Mouse (Mus musculus) stomach, embryonic 16.5 days (tissue): Measurements from ENCODE around the gene Pgbd1. TPM values are rescaled to one million over a fixed set of nuclear protein-coding genes. Genes with fewer than 3 reads are reported as not detected.
"Not testable (repeated sequence)": the region's sequence is repeated elsewhere in the genome, so short reads cannot be mapped to it uniquely, and the experiment has no call there.

Experiments used
- ATAC-seq: fragments of 200-750 bp; cut with Nextera tagmentation; 2 replicates; pipeline ENCODE4 v1.8.0; 2017; ENCODE audit warnings: moderate number of reproducible peaks, moderate TSS enrichment; ENCODE audit not compliant: insufficient read depth, low FRiP score
- H3K27ac ChIP-seq: fragments of 300-500 bp; sonication (generic); 2 replicates; pipeline ENCODE4 v1.5.1; 2014; ENCODE audit warnings: low read length
- H3K27me3 ChIP-seq: fragments of 300-500 bp; sonication (generic); 2 replicates; pipeline ENCODE4 v1.6.1; 2014; ENCODE audit warnings: low read length, control low read depth, mixed read lengths; ENCODE audit not compliant: control insufficient read depth, insufficient read depth
- H3K36me3 ChIP-seq: fragments of 300-500 bp; sonication (generic); 2 replicates; pipeline ENCODE4 v1.6.1; 2014; ENCODE audit warnings: low read length; ENCODE audit not compliant: control insufficient read depth, insufficient read depth
- H3K4me1 ChIP-seq: fragments of 300-500 bp; sonication (generic); 2 replicates; pipeline ENCODE4 v1.6.1; 2014; ENCODE audit warnings: low read length, control low read depth, mixed read lengths; ENCODE audit not compliant: control insufficient read depth, insufficient read depth
- H3K4me2 ChIP-seq: fragments of 300-500 bp; sonication (generic); 2 replicates; pipeline ENCODE4 v1.6.1; 2014; ENCODE audit warnings: low read depth, low read length, mixed read lengths
- H3K4me3 ChIP-seq: fragments of 300-500 bp; sonication (generic); replicated peaks from 2 replicates; pipeline ENCODE4 v1.5.1; 2014; ENCODE audit warnings: mild to moderate bottlenecking, low read length
- H3K9ac ChIP-seq: fragments of 300-500 bp; sonication (generic); 2 replicates; pipeline ENCODE4 v1.6.1; 2014; ENCODE audit warnings: low read length
- H3K9me3 ChIP-seq: fragments of 300-500 bp; sonication (generic); replicated peaks from 2 replicates; pipeline ENCODE4 v1.6.1; 2016; ENCODE audit warnings: low read length, control low read depth; ENCODE audit not compliant: control insufficient read depth
- WGBS: fragments of 180-500 bp; shearing (Covaris S2); extraction: QIAGEN DNeasy Blood & Tissue Kit; methylation state at CpG from one replicate; pipeline ENCODE4 v1.1.7; 2014; 5-methylcytosine and 5-hydroxymethylcytosine counted together
- polyA plus RNA-seq: library from polyadenylated mRNA; unstranded; fragments of >200 nt; fragmentation: Nextera tagmentation; extraction: Ambion mirVana; gene quantifications from 2 replicates; pipeline ENCODE4 v1.2.1, GENCODE M21; 2015

Pgbd1 gene
- polyA plus RNA-seq, result 2.3 and 2.4 TPM in 2 replicates

DNA sequence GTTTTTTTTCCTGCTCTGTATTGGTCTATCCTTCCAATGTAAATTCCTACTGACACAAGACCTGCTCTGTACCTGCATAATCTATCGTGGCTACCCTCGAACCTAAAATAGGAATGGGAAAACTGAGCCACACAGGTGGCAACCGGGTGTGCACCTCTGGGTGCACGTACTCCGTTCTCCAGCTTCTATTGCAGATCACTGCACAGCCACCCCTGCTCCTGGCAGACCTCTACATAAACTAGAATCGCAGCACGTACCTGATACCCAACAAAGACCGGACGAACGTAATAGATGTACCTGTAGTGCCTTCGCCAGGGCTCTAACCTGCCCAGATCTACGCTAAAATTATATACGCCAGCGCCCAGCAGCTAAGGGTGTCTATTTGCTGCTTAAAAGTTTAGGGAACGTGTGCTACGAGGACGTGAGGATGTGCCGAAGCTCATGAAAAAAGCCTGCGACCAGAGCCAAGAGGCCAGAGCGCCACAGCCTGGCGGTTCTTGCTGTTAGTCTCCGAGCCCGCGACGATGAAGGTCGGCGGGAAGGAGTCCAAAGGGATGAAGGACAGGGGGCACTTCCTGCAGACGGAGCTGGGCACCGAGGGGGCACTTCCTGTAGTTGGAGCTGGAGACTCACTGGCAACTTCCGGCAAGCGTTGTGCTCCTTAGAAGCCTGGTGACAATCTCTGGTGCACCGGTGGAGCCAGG lies at the start of gene Pgbd1:
Gene Pgbd1 (minus strand): TSS at position 556 of the 704 bp plus-strand sequence.
- no peaks in the 10 kb centered on the region for H3K9me3 ChIP-seq
- no peaks in the 10 kb centered on the region for H3K4me1 ChIP-seq
- 1% methylated on average over 32 of the region's 32 CpGs for WGBS
- H3K4me2 ChIP-seq, result peak within 1 kb of the TSS; percentile 88
- ATAC-seq, result peak; percentile 81
- H3K36me3 ChIP-seq, result 0 out of 2 replicates have a peak, but pooled peaks cover 9% of the 10 kb centered on the region
- H3K9ac ChIP-seq, result peak within 1 kb of the TSS; percentile 83
- no peaks in the 10 kb centered on the region for H3K27me3 ChIP-seq
- H3K4me3 ChIP-seq, result peak within 1 kb of the TSS; percentile 68
- peak within 1 kb of the TSS; percentile 85 for H3K27ac ChIP-seq

DNA sequence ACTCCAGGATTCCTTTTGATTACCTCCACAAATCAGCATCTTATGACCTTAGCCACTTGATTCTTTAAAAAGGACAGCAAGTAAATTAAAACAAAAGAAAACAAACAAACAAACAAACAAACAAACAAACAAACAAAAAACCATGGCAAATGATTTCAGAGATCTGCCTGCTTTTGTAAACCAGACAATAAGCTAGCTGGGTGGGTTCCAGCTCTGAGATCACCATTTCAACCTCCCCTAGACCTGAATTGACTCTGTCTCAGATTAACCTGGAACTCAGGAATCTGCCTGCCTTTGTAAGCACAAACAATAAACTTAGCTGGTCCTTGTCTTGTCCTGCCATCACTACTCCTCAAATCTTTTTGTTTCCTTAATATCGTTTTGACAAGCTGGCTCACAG lies 46.0 kb upstream of the Pgbd1 start:
- H3K4me1 ChIP-seq, result no peaks in the 10 kb centered on the region

DNA sequence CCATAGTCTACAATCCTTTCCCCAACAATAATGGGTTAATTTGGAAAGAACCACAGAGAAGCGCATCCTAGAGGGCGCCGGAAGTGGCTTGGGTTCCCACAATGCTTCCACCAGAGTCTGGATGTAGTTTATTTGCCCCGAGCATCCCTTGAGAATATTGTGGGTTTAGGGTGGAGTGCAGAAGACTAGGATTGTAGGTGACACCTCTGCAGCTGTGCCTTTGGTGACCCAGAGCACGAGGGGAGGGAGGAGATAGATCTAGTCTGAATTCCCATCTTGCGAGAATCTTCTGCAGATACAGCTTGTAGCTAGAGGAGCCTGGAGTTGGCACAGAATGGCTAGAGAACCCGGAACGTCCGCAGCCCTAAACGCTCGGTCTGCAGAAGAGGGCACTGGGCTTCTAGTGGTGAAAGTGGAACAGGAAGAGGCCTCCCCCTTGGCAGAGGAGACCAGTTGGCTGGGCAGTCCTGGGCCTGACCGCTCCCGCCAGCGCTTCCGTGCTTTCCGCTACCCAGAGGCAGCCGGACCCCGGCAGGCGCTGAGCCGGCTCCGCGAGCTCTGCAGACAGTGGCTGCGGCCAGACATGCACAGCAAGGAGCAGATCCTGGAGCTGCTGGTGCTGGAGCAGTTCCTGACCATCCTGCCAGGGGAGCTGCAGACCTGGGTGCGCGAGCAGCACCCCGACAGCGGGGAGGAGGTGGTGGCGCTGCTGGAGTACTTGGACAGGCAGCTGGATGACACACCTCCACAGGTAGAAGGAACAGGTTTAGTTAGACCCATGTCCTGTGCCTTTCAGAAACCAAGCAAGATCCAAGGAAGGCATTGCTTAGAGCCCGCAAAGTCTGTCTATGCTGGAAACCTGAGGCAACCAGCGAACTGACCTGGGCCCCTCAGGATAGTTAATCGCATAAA lies 38.2 kb upstream of the Pgbd1 start, which contains the start of the genes Zkscan4 and Gm10065:
Gene Zkscan4 (plus strand): TSS at position 149 of the 912 bp plus-strand sequence.
Gene Gm10065 (minus strand): TSS at position 683 of the 912 bp plus-strand sequence.
- peak within 1 kb of the TSS; percentile 83 for H3K27ac ChIP-seq
- peak; percentile 83 for ATAC-seq
- WGBS, result 2% methylated on average over 30 of the region's 31 CpGs

More for the DNA sequence above, 46.0 kb upstream of the Pgbd1 start:
- no peak overlapping the region for H3K4me3 ChIP-seq
- H3K27ac ChIP-seq, result no peak overlapping the region
- no peak overlapping the region for H3K9ac ChIP-seq
- no peaks in the 10 kb centered on the region for H3K36me3 ChIP-seq
- H3K9me3 ChIP-seq, result 0 out of 2 replicates have a peak, but pooled peaks cover 4% of the 10 kb centered on the region
- no peak for ATAC-seq
- 89% methylated on average over 1 of the region's 1 CpGs for WGBS
- no peak overlapping the region for H3K4me2 ChIP-seq
- H3K27me3 ChIP-seq, result no peaks in the 10 kb centered on the region

DNA sequence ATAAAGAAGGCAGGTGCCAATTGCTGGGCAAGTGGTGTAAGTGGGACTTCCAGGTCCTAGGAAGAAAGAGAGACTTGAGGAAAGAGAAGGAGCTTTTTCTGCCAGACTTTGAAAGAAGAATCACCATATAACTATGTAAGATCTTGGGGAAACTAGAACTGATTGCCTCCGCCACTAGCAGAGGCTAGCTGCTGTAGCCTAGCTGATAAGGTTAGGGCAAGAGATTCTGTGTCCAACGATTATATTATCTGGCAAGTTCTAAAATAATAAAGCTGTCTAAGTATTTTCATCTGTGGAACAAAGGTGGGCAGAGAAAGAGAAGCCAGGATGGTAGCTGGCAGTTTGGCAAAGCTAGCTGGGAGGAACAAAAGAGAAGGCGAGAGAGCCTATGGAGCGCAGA lies 31.6 kb upstream of the Pgbd1 start:
- WGBS, result 43% methylated on average over 4 of the region's 4 CpGs
- no peak for ATAC-seq
- no peak overlapping the region for H3K9ac ChIP-seq
- no peak overlapping the region for H3K4me2 ChIP-seq
- H3K4me1 ChIP-seq, result no peaks in the 10 kb centered on the region
- peaks cover 2% of the 10 kb centered on the region; the same call in 1 of the 2 replicates for H3K27me3 ChIP-seq
- no peak overlapping the region for H3K27ac ChIP-seq
- no peak overlapping the region for H3K4me3 ChIP-seq
- H3K36me3 ChIP-seq, result no peaks in the 10 kb centered on the region
- no peaks in the 10 kb centered on the region for H3K9me3 ChIP-seq

More for the DNA sequence above, 38.2 kb upstream of the Pgbd1 start, which contains the start of the genes Zkscan4 and Gm10065:
- Histone ChIP-seq H3K4me3 (peak within 1 kb of the TSS; percentile 71), H3K4me2 (peak within 1 kb of the TSS; percentile 68), H3K9ac (peak within 1 kb of the TSS; percentile 78)
- H3K4me1 ChIP-seq, H3K36me3 ChIP-seq, H3K27me3 ChIP-seq, H3K9me3 ChIP-seq: not testable (repeated sequence)

DNA sequence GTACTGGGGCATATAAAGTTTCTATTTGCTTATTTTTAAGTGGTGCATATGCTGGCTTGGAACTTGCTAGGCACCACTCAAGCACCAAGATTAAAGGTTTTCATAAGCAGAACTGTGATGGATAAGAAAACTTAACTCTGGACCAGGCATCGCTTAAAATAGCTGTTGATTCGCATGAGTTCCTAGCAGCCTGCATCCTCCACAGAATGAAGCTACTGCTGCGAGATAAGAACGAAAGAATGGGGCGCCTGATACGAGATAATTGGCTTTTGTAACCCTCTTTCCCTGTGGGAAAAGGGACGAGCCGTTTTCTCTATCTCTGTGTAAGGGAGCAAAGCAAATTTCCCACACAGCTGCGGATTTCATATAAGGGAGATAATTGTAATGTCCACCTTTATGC lies 28.2 kb upstream of the Pgbd1 start:
- Histone ChIP-seq H3K9ac (no peak overlapping the region), H3K4me2 (peak overlapping the region; percentile 97), H3K36me3 (no peaks in the 10 kb centered on the region), H3K4me3 (no peak overlapping the region), H3K4me1 (no peaks in the 10 kb centered on the region), H3K27ac (no peak overlapping the region), H3K27me3 (peaks cover 2% of the 10 kb centered on the region; the same call in 1 of the 2 replicates), H3K9me3 (no peaks in the 10 kb centered on the region)
- 29% methylated on average over 9 of the region's 9 CpGs for WGBS
- ATAC-seq, result no peak

DNA sequence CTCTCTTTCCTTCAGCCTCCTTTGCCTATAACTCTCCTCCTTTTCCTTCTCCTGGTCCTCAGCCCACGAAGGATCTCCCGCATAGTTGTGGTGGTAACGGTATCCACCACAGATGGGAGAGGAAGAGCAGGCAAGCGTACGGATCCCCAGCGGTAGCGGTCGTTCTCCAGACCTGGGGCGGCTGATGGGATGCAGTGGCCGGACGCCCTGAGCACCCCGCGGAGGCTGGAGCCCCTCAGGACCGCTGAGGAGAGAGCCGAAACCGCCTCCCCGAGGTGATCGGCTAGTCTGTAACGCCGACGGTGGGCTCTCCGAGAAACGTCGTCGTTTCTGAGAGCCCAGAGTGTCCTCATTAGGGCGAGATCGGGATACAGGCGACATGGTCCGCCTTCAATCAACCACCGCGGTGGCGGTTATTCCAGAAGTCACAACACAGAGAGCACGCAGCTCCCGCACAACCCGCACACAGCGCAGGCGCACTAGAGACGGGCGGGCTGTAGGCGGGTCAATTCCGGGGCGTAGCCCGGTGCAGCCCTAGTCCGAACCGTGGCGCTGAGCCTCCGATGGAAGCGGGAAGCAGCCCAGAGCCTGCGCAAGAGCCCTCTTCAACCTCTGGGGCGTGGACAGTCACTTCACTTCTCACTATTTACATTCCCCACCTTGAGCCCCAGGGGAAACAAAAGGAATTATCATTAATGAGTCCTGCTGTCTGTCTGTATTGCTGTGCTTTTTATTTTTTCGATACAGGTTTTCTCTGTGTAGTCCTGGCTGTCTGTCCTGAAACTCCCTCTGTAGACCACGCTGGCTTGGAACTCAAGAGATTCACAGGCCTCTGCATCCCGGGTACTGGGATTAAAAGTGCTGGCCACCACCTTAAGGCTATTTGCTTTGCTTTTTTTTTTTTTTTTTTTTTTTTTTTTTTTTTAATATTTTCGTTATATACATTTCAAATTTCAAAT lies 27.5 kb upstream of the Pgbd1 start, which contains the start of gene Nkapl:
Gene Nkapl (minus strand): TSS at position 449 of the 959 bp plus-strand sequence.
- no peaks in the 10 kb centered on the region for H3K9me3 ChIP-seq
- no peaks in the 10 kb centered on the region for H3K36me3 ChIP-seq
- no peak within 1 kb of the TSS for H3K27ac ChIP-seq
- peak; percentile 99 for ATAC-seq
- peaks cover 2% of the 10 kb centered on the region; the same call in 1 of the 2 replicates for H3K27me3 ChIP-seq
- H3K4me2 ChIP-seq, result peak within 1 kb of the TSS; percentile 97
- H3K9ac ChIP-seq, result peak within 1 kb of the TSS; percentile 83
- peak within 1 kb of the TSS; percentile 66 for H3K4me3 ChIP-seq
- no peaks in the 10 kb centered on the region for H3K4me1 ChIP-seq
- WGBS, result 1% methylated on average over 54 of the region's 54 CpGs

DNA sequence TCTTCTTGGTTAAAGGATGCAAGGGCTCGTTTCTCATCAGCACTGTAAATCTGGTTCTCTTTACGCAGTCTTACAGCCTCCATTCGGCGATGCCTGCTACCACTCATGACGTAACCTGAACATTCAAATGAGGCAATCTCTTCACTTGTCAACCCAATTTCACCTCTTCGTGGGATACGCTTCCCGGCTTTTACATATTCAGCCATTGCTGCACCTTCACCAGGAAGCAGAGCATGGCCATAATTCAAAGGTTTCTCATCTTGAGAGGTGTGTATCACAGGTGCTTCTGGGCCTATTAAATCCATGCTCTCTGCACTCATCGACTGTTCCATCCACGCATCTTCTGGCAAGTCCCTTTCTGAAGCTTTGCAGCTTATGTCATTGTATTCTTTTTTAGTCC lies 26.5 kb upstream of the Pgbd1 start:
- Histone ChIP-seq H3K4me1 (no peaks in the 10 kb centered on the region), H3K36me3 (no peaks in the 10 kb centered on the region), H3K9me3 (no peaks in the 10 kb centered on the region), H3K4me2 (no peak overlapping the region), H3K9ac (no peak overlapping the region), H3K4me3 (no peak overlapping the region), H3K27me3 (peaks cover 5% of the 10 kb centered on the region; the same call in 1 of the 2 replicates), H3K27ac (no peak overlapping the region)
- ATAC-seq, result no peak
- 85% methylated on average over 10 of the region's 10 CpGs for WGBS

DNA sequence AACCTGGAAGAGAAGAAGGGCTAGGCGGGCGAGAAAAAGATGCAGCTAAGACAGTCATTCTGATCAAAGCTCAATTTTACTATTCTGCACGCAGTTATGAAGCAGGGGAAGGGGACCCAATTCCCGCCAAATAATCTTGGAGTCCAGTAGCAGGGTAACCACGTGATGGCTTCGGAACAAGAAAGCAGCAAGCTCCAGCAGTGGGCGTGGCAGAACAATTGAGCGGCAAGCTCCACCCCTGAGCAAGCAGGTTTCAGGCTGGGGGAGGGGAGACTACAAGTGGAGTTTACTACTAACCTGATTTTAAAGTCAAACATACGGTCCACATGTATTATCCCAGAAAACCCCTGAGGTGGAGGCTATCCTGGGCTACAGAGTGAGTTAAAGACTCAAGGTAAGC lies 21.7 kb upstream of the Pgbd1 start:
- H3K27ac ChIP-seq, H3K36me3 ChIP-seq, H3K9me3 ChIP-seq, H3K4me1 ChIP-seq, H3K9ac ChIP-seq, H3K4me3 ChIP-seq, H3K4me2 ChIP-seq, H3K27me3 ChIP-seq, ATAC-seq: not testable (repeated sequence)
- WGBS, result 52% methylated on average over 9 of the region's 9 CpGs
